Mouse (Mus musculus) spleen, adult 18-20 months (tissue): ENCODE results near the gene Flvcr2.
"Not testable (repeated sequence)": the region's sequence is repeated elsewhere in the genome, so short reads cannot be mapped to it uniquely, and the experiment has no call there.

Experiments
- DNase-seq, 2 experiments: peaks; one replicate each; pipeline ENCODE4 v3.0.0; 2022; ENCODE audit warnings: mixed read lengths in 2 of 2

Gene Flvcr2

GRCm38 (mm10) chr12:85745827-85746695, at the start of gene Flvcr2:
Gene Flvcr2, plus strand, starts transcription at chr12:85746539.
- peak; percentile 23 to 55 for DNase-seq

DNA sequence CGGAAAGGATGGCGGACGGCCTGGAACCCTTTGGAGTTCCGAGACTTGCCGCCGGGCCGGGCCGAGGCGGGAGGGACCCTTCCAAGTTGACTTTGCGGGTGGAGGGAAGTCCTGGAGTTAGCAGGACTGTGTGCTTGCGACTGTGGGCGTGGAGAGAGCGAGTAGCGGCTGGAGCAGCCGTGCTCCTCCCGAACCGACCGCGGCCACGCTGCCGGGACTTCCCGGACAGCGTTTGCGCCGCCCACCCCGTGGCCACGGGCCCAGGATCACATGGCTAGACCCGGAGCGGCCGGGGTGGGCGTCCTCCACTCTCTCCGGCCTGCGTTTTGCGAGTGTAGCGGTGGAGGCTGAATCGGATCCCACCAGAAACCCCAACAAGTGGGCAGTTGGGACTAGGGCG, 48.2 kb upstream of the Flvcr2 start:
- DNase-seq, result not testable (repeated sequence)

- DNase-seq, result no peak
Observed at GRCm38 (mm10) chr12:85700191-85700841, 46.0 kb upstream of the Flvcr2 start.

DNA sequence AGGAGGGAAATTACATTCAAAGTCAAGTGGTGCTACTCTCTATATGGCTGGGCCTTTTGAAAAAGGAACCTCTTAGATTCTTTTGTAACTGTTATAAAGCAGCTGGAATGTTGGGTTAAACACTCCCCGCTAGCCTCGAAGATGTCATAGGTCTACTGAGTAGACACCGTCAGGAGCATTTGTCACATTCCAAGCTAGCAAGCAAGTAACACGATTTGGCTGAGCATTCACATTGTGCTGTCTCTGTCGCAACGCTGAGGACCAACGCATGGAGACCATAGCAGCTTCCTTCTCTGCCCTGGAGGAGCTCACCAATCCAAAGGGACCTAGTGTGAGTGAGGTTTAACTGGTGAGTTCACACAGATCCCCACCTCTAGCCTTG, 45.5 kb upstream of the Flvcr2 start:
- no peak for DNase-seq

GRCm38 (mm10) chr12:85702166-85703055, 43.9 kb upstream of the Flvcr2 start:
- no peak for DNase-seq

- no peak for DNase-seq
Observed at GRCm38 (mm10) chr12:85703507-85703906, 42.8 kb upstream of the Flvcr2 start.

GRCm38 (mm10) chr12:85704566-85704965, 41.8 kb upstream of the Flvcr2 start:
- peak in 1 of 2 experiments; percentile 18 for DNase-seq

DNA sequence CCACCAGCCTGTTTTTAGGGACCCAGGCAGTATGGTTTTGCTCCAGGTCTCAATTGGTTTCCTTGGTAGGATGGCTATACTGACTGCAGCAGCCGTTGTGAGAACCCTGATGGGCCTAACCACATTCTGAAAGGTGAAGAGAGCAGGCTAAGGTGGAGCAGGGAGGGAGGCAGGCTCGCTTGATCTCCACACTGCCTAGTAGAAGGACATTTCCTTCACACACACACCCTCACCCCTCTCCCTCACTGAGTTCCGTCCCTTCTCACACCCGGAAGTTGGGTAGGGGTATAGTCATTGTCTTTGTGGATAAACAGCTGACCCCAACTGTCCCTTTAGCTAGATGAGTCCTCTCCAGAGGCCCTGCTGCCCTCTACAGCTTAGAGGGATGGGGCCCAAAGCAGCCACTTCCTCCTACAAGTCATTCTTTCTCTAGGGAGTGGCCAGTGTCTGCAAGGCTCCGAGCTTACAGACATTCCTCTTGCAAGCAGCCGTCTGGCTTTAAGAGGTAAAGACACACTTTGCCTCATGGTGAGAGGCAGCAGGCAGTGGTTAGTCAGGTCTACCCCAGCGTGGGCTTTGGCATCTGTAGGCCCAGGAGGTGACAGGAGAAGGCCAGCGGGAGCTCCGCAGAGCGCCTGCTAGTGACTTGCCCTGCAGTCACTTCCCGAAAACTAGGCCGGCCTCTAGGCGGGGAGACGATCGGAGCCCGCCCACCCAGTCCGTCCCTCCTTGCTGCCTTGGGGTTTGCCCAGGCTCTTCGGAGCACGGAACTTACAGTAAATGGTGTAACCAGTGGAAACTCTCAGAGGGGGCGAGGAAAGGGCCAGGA, 41.1 kb upstream of the Flvcr2 start:
- peak; percentile 74 to 81 for DNase-seq

DNA sequence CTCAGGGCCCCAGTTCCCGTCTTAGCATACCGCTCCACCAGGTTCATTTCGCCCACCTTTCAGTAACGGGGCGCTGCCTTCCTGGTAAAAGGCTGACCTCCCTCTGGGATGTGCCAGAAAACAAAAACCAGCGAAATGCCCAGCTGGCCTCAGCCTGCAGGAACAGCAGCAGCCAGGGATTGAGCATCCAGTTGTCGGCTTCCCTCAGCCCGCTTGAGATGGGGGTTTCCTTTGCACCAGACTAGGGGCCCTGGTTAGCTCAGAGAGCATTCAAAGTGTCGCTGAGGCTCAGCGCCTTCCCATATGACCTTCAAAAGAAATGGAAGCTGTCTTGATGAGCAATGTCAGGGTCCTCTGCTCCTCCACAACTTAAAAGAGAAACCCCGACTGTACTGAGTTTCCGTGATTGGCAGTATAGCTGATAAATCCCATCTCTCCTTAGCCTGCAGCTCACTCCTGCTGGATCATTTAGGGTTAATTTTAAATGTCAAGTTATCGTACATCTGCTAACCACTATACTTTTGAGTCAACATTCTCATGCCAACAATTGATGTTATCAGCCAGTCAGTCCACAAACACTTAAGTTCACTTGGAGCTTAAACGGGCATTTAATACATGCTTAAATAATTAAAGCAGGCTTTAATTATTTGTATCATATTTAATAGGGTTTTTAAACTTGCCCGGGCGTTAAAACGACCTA, 40.4 kb upstream of the Flvcr2 start:
- no peak for DNase-seq

DNA sequence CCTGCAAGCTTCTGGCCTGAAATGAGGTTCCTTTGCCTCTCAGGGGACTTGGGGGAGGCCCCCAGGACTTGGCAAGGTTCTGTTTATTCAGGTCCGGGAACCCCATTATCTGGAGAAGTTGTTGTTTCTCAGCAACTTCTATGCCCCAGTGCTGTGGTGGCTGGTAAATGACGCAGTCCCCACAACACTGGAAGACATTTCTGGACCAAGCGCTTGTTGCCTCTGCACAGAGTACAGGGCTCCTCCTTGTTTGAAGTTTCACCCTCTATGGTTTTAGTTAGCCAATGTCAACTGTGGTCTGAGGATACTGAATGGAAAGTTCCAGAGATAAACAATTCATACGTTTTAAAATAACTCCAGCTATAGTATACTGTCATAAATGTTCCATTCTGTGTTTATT, 39.4 kb upstream of the Flvcr2 start:
- no peak for DNase-seq

- DNase-seq, result no peak
Observed at GRCm38 (mm10) chr12:85707391-85707790, 38.9 kb upstream of the Flvcr2 start.

- DNase-seq, result no peak
Observed at GRCm38 (mm10) chr12:85708556-85708955, 37.8 kb upstream of the Flvcr2 start.

- peak in 1 of 2 experiments; percentile 24 for DNase-seq
Observed at GRCm38 (mm10) chr12:85710695-85711094, 35.6 kb upstream of the Flvcr2 start.

DNA sequence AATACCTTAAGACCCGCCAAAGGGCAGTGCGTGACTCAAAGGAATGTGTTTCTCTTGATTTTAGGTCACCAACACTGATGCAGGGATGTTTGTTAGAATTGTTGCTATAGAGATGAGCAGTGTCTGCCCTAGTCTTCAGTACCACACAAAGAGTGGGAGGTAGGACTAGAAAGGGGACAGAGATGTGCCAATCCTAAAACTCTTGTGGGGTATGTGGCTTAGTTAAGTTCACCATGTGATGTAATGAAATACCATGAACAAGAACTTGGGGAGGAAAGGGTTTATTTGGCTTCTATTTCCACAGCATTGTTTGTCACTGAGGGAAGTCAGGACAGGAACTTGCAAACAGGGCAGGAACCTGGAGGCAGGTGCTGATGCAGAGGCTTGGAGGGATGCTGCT, 33.8 kb upstream of the Flvcr2 start:
- no peak for DNase-seq

- no peak for DNase-seq
Observed at GRCm38 (mm10) chr12:85714126-85714525, 32.2 kb upstream of the Flvcr2 start.

- no peak for DNase-seq
Observed at GRCm38 (mm10) chr12:85725306-85725705, 21.0 kb upstream of the Flvcr2 start.

DNA sequence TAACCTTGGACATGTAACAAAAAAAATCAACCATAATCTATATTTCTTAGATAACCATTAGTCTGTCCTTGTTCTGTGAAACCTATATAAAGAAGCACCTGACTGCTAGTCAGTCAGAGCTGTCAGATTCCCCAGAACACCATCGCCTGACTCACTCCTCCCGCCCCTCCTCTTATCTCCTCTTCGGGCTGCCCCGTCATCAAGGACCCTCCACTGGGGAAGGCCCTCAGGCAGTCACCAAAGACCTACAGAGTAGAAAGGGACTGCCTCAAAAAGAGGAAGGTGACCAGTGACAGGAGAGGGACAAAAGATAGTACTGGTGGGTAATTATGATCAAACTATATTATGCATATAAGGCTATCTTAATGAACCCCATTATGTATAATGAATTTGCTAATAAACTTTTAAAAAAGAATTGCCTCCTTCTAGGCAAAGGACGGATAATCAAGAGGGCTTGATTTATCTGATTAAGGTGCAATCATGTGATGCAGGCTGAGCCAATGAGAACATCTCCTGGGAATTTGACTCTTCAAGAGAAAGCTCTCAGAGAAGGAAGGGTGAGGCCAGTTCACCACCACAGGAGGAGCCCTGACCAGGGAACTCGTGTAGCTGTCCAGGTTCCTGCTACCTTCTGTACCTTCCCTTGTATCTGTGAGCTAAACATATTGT, 19.5 kb upstream of the Flvcr2 start:
- DNase-seq, result no peak

DNA sequence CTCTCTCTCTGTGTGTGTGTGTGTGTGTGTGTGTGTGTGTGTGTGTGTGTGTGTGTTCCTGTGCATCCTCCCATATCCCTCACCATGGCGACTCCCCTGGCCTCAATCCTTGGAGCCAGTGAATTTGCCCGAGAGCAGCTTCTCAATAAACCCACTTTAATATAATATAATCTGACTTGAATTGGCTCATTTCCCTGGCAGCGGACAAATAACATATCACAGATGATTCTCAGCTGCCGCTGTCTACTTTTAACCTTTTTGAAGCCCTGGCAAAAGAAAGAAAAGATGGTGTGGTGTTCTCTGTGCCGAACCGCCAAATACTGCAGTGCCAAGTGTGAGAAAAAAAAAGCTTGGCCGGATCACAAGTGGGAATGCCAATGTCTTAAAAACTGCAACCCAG, 18.2 kb upstream of the Flvcr2 start:
- DNase-seq, result no peak

DNA sequence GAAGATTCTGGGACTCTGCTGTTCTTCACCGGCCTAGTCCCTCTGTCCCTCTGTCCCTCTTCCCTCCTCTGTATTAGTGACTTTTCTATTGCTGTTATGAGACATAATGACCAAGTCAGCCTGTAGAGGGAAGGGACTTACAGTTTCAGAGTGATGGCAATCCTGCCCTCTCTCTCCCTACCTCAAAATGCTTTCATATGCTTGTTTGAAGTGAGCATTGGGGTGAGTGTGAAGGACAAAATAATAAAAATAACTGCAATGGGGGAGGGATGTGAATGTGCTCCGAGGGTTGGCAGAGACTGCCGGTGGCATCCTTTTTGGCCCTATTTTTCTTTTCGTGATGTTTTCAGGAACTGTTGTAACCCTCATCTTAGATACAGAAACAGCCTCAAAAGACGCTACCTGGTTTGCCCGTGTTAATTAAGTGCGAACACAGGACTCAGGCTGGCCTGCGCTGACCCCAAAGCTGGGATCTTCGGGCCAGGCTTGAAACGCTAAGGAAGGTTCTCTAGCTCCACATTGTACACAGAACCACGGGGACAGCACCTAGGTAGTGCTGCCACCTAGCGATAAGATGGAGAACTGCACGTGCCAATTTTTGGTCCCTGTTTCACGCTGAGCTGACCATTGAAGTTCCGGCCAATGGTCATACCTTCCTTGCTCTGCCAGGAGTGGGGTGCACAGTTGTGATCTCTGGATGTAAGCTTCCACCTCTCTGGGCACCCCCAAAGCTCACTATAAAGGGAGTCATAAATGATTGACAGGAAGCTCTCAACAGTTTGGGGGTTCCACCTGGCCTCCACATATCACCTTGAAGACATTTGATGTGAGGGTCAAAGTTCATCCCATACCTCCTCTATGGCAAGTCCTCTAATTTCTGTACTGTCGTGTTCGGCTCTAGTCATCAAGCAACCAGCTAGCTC, 17.1 kb upstream of the Flvcr2 start:
- DNase-seq, result peak; percentile 28 to 68

- no peak for DNase-seq
Observed at GRCm38 (mm10) chr12:85729945-85730290, 16.4 kb upstream of the Flvcr2 start.
